Mouse (Mus musculus) kidney, adult 10 weeks (tissue): ENCODE data around the gene Gm20594. TPM values are rescaled to one million over a fixed set of nuclear protein-coding genes. Genes with fewer than 3 reads are reported as not detected.

Source experiments
- polyA plus RNA-seq: library from polyadenylated mRNA; stranded (reverse); fragments of 350-450 nt; fragmentation: Illumina TruSeq; extraction: RNeasy Lipid Tissue Mini Kit (QIAGEN cat#74804); gene quantifications from one replicate; pipeline ENCODE4 v1.2.3, GENCODE M21; 2014; ENCODE audit warnings: low read depth, low replicate concordance

The Gm20594 gene
- not detected for polyA plus RNA-seq

GRCm38 (mm10) chr6:79817616-79818015, at the start of gene Gm20594:
Gene Gm20594, plus strand, starts transcription at chr6:79817916.

Other genes with a start within 250 kb of the Gm20594 start
- gene Lrrtm4, start 201.0 kb downstream of the Gm20594 start, polyA plus RNA-seq: not detected